Mouse (Mus musculus) adrenal gland, adult (tissue): ENCODE measurements around the gene Rnf212b.

ENCODE experiments used
- DNase-seq, 2 experiments: peaks; one replicate each; pipeline ENCODE4 v3.0.0; 2022 to 2023; ENCODE audit warnings: low spot score in 1 of 2; ENCODE audit not compliant: inconsistent age in 2 of 2

Gene Rnf212b

DNA sequence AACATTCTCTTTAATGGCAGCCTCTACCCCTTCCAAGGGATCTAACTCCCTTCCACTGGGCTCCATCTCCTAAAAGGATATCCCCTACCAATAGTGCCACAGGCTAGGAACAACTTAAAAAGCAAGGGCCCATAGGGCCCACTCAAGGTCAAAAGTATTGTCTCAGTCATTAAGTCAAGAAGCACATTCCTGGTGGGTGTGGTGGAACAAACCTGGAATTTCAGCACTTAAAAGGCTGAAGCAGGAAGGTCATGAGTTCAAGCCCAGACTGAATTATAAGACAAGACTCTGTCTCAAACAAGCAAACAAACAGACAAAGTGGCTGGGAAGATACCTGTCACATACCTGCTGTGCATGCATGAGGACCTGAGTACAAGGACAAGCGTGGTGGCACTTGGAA lies 18.0 kb upstream of the Rnf212b start:
- peak in 1 of 2 experiments; percentile 14 for DNase-seq

DNA sequence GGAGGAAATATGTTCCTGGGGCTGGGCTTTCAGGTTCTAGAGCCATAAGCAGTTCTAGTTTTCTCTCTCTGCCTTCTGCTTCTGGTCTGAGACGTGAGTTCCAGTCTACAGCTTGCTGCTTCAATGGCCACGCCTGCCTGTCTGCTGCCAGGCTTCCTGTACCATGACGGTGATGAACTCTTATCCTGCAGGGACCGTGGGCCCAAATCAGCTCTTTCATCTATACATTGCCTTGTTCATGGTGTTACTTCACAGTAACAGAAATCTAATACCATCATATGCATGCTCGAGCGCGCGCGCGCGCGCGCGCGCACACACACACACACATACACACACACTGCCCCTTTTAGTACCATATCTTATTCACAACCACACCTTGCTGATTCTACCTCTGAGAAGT lies 17.2 kb upstream of the Rnf212b start:
- DNase-seq: no peak

DNA sequence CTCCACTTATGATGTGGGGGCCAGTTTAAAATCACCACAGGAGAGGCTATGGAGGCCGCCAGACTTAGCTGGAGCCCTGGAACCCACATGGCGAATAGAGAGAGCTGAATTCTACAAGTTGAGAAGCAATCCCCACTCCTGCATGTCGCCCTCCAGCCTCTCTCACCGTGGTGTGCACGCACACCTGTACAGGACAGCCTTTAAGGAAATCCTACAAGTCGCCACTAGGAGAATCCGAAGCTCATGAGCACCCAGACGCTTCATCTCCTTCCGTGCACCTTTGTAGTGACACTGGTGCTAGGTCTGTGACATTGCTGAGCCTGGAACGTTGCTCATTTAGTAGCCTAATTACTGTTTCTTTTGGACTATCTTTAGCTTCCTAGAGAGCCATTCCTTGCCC lies 14.3 kb upstream of the Rnf212b start:
- DNase-seq: no peak

DNA sequence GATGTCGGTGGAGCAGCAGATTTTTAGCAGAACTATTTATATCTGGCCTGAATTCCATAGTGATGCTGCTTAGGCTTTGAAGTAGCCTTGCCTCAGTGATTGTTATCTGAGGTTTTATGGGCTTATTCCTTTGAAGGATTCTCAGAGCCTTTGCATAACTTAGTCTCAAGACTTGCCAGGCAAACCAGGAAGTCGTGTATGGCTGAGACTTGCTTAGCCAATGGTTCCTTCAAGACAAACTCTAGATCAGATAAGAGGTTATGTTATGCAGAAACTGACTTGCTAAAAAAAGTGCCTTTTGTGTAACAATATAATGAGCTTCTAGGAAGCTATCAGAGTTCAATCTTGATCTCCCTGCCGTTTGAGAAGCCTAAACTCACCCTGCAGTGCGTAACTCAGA lies 11.5 kb upstream of the Rnf212b start:
- no peak for DNase-seq

DNA sequence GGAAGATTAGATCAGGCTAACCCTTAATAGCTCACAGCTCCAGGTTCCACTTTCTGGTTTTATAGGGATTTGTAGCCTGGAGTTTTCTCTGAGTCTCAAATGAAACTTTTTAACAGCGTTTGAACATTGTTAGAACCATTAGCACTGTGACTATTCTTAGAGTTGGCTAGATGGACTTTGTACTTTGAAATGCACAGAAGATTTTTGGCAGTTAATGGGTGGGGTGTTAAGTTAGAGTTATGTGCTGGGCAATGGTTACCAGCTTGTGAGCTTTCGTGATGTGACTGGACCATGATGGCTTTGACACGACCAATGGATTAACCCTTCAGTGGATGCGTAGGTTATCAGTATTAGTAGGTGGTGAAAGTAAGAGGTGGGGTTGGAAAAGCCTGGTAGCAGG lies 7.8 kb upstream of the Rnf212b start:
- no peak for DNase-seq

DNA sequence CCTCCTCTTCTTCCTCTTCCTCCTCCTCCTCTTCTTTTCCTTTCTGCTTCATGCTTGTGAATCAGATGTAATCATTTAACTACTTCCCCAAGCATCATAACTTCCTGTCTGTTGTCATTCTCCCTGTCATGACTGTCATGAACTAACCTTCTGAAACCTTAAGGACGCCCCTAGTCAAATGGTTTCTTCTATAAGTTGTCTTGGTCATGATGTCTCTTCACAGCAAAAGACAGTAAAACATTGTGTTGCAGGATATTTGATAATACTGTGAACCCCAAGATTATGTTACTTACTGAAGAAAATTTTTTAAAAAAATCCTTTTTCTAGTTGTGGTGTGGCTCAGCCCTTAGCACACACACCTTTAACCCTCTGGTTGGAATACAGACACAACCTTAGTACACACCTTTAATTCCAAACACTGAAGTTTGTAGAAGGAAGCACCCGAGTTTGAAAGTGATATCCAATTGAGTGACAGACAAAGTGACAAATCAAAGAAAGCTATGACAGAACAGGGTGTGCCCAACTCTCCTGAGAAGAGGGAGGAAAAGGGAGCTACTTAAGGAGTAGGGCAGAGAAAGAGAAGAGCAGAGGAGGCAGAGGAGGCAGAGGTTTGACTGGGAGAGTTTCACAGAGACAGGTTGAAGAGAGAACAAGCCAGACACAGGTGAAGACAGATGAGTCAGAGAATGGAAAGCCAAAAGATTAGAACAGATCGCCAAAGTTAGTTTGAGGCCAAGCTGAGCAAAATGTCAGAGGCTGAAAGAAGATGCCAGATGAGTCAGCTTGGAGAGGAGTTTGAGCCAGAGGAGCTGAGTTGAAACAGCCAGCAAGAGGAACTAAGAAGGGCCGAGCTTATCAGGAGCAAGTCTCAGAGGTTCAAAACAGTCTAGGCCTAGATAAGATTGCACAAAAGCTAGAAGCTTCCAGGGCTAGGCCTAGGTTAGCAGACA lies 4.9 kb upstream of the Rnf212b start:
- DNase-seq: peak; percentile 60 to 75

DNA sequence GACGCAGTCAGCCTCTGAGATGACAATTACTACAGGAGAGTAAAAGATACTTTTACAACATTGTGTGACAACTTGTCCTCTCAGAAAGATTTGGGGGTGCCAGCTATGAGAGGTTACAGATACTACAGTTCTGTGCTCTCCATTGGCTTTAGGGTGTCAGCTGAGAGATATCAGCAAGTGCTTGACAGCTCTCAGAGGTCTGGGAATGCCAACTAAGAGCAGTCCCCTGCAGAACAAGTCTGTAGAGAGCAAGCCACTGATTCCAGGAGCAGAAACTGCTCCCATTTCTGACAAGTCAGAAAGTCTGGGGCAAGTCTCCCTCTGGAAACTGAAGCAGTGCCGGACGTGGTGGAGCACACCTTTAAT lies 4.3 kb upstream of the Rnf212b start:
- DNase-seq: no peak

DNA sequence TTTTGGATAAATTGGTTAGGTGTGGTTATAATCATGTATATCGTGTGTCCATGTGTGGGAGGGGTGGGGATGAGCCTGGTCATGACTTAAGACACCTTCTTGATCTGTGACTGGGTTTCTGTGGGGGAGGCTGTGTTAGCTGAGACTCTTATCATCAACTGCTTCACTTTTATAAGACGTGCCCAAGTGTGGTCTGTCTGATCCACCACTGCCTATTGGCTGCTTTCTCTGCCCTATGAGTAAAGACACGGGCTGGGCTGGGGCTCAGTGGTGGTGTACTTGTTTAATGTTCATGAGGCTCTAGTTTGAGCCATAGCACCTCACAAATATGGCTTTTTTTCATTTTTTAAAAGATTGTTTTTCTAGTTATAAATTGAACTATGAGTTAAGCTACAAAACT lies 1.8 kb downstream of the Rnf212b start:
- DNase-seq: no peak

DNA sequence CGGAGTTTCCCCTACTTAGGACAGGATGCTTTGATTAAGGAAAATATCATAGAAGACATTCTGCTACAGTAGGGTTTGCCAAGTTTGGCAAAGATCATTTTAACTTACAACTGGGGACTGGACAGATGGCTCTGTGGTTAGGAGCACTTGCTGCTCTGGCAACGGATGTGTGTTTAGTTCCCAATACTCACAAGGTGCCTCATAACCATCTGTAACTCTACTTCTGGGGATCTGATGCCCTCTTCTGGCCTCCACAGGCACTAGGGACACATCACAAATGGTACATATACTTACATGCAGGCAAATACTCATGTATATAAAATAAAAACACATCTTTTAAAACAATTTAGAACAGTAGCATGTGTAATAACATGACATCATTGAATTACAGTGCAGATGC lies 3.9 kb downstream of the Rnf212b start:
- peak; percentile 41 to 73 for DNase-seq

DNA sequence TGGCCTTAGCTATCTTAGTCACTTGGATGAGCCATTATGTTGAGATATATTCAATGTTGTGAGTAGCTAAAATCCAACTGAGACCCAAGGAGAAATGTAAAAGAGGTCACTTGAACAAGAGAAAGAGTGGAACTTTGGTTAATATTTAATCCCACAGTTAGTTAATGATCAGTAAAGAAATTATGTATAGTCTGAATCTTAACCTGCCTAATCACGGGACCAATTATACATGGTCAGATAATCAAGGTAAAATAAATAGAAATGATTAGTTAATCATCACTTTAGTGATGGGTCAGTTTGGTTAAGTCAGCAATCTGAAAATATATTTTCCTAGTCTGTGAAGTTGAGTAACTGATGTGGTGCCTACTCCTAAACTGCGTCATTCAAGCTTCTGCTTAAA lies 8.4 kb downstream of the Rnf212b start:
- no peak for DNase-seq

DNA sequence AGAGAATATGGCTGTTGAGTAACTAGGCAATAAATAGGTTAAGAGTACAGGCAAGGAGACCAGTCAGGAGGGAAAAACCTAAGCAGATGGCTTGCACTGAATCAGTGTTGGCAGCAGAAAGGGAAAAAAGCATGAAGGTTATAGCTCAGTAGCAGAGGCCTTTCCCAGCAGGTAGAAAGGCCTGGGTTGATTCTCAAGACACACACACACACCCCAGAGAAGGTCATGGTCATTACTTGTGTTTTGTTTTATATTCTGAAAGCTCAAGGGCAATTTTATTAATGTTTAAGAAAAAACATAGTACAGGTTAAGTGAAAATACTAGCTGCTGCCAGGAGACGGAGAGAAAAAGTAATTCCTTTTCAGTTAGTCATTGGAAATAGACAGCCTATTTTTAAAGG lies 9.8 kb downstream of the Rnf212b start:
- DNase-seq: peak; percentile 7 to 63

DNA sequence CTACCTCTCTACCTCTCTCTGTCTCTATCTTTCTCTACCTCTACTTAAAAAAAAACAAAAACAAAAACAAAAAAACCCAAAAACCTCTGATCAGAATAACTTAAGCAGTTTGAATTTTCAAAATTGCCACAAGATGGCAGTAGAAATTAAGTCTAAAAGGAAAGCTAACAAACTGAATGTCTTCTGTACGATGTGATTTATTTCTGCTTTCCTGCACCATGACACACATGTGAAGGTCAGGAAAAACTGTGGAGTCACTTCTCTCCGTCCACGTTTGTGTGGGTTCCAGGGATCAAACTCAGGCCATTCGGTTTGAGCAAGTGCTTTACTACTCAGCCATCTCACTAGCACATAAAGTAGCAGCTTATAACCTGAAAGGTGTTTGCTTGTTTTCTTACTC lies 29.5 kb downstream of the Rnf212b start:
- peak; percentile 48 to 87 for DNase-seq

DNA sequence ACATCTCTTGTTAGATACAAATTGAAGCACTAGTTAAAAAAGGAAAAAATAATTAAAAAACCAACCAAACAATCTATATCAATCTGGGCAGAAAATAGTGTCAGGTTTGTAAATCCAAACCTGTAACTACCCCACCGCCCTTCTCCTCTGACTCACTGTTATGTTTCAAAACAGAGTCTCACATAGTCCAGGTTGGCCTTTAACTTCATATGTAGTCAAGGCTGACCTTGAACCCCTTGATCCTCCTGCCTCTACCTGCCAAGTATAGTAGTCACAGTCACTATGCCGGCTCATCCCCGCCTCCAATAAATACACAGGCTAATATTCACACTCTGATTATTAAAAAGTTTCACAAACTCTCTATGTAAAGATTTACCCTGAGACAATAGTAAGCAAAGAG lies 41.8 kb downstream of the Rnf212b start:
- DNase-seq: peak in 1 of 2 experiments; percentile 56

DNA sequence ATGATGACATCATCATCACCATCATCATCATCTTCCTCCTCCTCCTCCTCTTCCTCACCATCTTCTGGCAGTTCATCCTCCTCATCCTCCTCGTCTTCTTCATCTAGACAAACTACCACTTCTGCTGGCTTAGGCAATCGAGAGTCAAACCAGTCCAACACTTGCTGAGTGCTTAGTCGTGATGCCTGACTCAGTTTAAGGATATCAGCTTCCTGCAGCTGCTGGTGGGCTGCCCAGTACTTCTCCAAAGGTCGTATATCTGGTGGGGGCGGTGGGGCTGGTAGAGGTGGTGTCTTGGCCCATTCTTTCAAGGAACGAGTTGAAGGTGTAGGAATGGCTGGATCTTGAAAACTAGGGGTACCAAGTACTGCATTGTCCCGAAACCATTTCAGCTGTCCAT lies 42.8 kb downstream of the Rnf212b start:
- DNase-seq: no peak

DNA sequence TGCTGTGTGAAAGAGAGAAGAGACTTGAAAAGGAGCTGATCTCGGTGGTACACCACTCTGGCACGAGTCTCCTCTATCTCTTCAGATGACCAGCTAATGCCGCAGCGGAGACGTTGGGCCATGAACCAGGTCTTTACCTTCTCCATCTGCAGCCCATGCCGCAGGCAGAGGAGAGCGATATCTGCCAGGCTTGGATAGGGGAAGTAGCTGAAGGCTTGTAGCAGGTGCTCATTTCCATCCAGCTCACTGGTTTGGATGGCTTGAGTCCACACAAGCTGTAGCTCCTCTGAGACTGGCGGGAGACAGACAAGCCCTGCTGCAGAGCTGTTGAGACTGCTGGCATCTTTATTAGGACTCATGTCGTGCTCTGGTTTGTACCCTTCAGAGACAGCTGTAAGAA lies 44.0 kb downstream of the Rnf212b start:
- no peak for DNase-seq

DNA sequence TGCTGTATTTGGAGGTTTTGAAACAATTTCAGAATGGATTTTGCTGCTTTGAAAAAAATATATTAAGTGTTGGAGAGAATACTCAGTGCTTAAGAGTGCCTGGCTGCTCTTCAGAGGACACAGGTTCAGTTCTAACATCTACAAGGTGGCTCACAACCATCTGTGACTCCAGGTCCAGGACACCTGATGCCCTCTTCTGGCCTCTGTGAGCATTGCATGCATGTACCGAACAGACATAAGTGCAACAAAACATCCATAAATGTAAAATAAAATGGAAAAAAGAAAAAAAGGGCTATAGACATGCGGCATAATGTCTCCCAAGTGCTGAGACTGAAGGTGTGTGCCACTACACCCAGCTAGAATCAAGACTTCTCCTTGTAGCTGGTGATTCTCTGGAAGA lies 46.6 kb downstream of the Rnf212b start:
- DNase-seq: peak; percentile 52 to 86

DNA sequence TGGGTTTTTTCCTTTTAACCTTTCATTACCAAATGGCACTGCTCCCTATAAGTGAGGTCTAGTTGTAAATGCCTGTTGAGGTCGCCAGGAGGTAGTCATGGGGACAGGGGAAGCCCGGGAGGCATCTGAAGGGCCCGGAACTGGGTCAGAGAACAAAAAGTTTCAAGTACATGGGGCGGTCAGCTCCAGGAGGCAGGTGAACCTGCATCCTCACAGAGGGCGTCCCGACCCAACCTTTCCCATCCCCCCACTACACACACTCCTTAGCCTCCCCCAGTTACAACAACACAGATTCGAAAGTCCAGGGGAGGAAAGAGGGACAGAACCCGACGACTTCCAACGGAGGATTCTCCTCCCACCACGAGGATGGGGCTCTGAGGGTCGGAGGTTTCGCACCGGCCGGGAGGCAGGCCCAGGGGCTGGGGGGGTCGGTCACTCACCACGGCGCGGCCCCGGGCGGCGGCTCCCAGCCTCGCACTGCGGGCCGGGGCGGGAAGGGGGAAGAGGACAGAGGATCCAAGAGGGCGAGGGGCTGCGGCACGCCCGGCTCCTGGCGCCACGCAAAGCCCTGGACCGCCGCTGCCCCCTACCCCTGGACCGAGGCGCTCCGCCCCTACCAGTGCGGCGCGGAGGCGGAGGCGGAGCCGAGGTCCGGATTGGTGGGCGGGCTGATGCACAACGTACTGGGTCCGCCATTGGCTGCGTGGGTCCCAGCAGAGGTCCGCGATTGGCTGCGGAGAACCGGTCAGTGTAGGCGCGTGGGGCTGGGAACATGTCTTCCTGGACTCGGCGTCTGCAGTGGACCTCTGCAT lies 49.8 kb downstream of the Rnf212b start:
- peak; percentile 93 to 97 for DNase-seq

DNA sequence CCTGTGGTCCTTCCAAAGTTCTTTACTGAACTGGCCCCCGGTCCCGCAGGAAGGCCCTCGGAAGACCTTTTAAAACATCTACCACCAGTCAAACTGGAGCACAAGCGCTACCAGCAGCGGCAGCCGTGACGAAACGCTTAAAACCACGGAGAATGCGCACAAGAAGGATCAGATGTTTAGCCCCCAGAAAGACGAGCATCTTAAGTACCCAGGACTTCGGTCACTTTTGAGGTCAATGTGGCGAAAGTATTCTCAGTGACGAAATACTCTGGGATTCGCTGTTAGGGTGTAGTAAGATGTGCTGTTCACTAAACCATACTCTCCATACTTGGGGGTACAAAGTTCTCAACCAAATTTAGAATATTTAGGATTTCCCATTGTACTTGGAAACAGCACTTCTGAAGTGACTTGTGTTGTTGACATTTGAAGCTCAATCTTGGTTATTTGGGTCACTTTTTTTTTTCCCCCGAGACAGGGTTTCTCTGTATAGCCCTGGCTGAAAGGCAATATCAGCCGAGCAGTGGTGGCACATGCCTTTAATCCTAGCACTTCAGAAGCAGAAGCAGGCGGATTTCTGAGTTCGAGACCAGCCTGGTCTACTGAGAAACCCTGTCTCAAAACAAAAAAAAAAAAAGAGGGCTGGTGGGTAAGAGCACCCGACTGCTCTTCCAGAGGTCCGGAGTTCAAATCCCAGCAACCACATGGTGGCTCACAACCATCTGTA lies 50.5 kb downstream of the Rnf212b start:
- DNase-seq: no peak

DNA sequence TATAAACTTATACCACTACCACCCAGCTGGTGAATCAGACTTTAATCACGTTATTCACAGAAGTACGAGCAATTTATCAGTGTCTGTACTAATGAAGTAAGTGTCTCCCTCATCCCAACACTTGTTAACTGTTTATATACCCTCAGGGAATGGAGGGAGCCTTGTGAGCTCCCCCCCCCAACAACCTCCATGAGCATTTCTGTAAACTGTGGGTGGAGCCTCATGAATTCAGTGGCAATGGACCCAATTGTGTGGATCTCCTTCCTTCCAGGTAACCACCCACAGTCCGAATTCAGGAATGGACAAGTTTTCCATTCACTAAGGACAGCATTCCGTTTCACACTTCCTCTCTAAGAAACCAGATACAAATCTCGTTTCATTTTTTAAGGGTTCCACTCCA lies 51.7 kb downstream of the Rnf212b start:
- no peak for DNase-seq

DNA sequence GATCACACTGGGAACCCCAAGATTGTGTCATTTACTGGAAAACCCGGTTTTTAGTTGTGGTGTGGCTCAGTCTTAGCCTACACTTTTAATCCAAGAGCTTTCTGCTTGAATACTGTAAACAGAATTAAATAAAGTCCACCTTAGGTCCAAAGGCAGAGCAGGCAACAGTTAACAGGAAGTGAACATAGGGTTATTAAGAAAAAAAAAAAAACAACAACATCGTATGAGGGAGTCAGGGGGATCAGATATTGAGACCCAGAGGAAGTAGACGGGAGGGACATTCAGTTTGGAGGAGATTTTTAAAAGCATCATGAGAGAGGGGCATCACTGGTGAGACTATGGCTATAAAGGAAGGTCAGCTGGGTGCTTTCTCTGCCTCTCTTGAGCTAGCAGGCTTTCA lies 52.3 kb downstream of the Rnf212b start:
- no peak for DNase-seq

DNA sequence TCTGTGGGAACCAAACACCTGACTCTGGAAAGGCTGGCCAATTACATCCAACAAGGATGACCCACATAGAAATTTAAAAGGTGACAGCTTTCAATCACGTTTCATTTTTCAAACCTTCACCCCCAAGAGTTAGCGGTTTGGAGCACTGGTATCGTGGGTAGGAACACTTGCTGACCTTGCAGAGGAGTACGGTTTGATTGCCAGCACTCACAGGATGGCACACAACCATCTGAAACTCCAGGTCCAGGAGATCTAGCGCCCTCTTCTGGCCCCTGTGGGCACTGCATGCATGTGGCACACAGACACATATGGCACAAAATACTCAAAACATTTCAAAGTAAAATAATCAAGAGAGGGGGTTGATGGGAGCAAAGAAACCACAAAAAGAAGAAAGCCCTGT lies 53.0 kb downstream of the Rnf212b start:
- DNase-seq: no peak

DNA sequence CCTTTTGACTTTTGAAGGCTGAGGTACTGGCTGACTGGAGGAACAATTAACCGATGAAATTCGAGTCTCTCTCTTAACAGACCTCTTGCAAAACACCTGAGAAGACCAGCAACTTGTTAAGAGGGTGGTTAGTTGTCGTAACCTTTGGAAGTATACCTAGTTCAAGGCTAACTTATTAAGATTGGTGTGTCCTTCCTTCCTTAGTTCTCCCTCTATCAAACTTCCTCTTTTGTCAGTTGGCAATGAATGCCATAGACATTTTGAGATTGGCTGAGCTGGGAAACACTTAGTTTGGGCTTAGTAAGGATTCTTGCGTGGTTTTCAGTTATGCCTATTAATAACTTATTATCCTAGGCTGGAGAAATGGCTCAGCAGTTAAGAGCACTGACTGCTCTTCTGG lies 54.1 kb downstream of the Rnf212b start:
- no peak for DNase-seq
